Mouse (Mus musculus) embryonic fibroblast, embryonic 13.5 days (primary cell): ENCODE data around the gene Abo. TPM values are rescaled to one million over a fixed set of nuclear protein-coding genes. Genes with fewer than 3 reads are reported as not detected.

Experiments
- H3K27ac ChIP-seq: 2 replicates; pipeline ENCODE4 v1.5.1; 2012; ENCODE audit warnings: low read length, control low read depth, inconsistent platforms; ENCODE audit not compliant: insufficient read depth
- H3K4me1 ChIP-seq: 2 replicates; pipeline ENCODE4 v1.6.1; 2011; ENCODE audit warnings: low read length; ENCODE audit not compliant: control insufficient read depth, insufficient read depth
- H3K4me3 ChIP-seq: 2 replicates; pipeline ENCODE4 v1.5.1; 2011; ENCODE audit warnings: mild to moderate bottlenecking, control low read depth, low read length; ENCODE audit not compliant: insufficient read depth
- CTCF ChIP-seq: IDR thresholded peaks from 2 replicates; pipeline ENCODE4 v1.5.1; 2011; ENCODE audit warnings: mild to moderate bottlenecking, control low read depth, low read length, moderate library complexity, borderline replicate concordance; ENCODE audit not compliant: insufficient read depth
- POLR2A ChIP-seq: IDR thresholded peaks from 2 replicates; pipeline ENCODE4 v1.6.1; 2011; ENCODE audit warnings: low read depth, mild to moderate bottlenecking, control low read depth, low read length, moderate library complexity
- polyA plus RNA-seq: library from polyadenylated mRNA; stranded (reverse); fragments of >200 nt; gene quantifications from 2 replicates; pipeline ENCODE4 v1.2.4, GENCODE M21; 2011; ENCODE audit warnings: low read depth; ENCODE audit not compliant: missing spikeins, insufficient read length

The Abo gene
- polyA plus RNA-seq, 1 experiment: not detected

- no peak for TF ChIP-seq POLR2A
- TF ChIP-seq CTCF: no peak
- Histone ChIP-seq H3K4me1 (no peaks in the 10 kb centered on the region), H3K27ac (no peak overlapping the region), H3K4me3 (no peak overlapping the region)
These were observed 13.8 kb upstream of the Abo start for GRCm38 (mm10) chr2:26878571-26878970.

- Histone ChIP-seq H3K4me1 (no peaks in the 10 kb centered on the region), H3K4me3 (no peak overlapping the region), H3K27ac (no peak overlapping the region)
- no peak for TF ChIP-seq CTCF
- TF ChIP-seq POLR2A: no peak
These were observed 5.9 kb upstream of the Abo start for GRCm38 (mm10) chr2:26870666-26871065.

GRCm38 (mm10) chr2:26862856-26863255, 1.9 kb downstream of the Abo start:
- H3K4me3 ChIP-seq: no peak overlapping the region
- H3K4me1 ChIP-seq: no peaks in the 10 kb centered on the region
- TF ChIP-seq POLR2A (no peak), CTCF (no peak)

GRCm38 (mm10) chr2:26847706-26848105, 17.1 kb downstream of the Abo start:
- no peak overlapping the region for H3K27ac ChIP-seq
- no peaks in the 10 kb centered on the region for H3K4me1 ChIP-seq
- no peak for TF ChIP-seq CTCF
- no peak for TF ChIP-seq POLR2A
- no peak overlapping the region for H3K4me3 ChIP-seq

More at GRCm38 (mm10) chr2:26862856-26863255, 1.9 kb downstream of the Abo start:
- no peak overlapping the region for H3K27ac ChIP-seq

GRCm38 (mm10) chr2:26832478-26832877, 32.3 kb downstream of the Abo start:
- Histone ChIP-seq H3K4me1 (no peaks in the 10 kb centered on the region), H3K4me3 (no peak overlapping the region), H3K27ac (no peak overlapping the region)
- no peak for TF ChIP-seq CTCF
- no peak for TF ChIP-seq POLR2A

- Histone ChIP-seq H3K4me1 (no peaks in the 10 kb centered on the region), H3K4me3 (no peak overlapping the region), H3K27ac (no peak overlapping the region)
- TF ChIP-seq POLR2A: no peak
These were observed 36.7 kb downstream of the Abo start for GRCm38 (mm10) chr2:26828047-26828446.

GRCm38 (mm10) chr2:26827261-26827975, 37.4 kb downstream of the Abo start:
- TF ChIP-seq CTCF (no peak), POLR2A (no peak)
- no peak overlapping the region for H3K27ac ChIP-seq
- no peak overlapping the region for H3K4me3 ChIP-seq

More at GRCm38 (mm10) chr2:26827261-26827975, 37.4 kb downstream of the Abo start:
- no peaks in the 10 kb centered on the region for H3K4me1 ChIP-seq

Other genes with a start within 250 kb of the Abo start
- gene Fam69b, start 236.5 kb downstream of the Abo start, polyA plus RNA-seq: 12.0 and 16.3 TPM in 2 replicates
- not detected in 2 replicates for gene Lcn4, start 193.7 kb downstream of the Abo start, polyA plus RNA-seq
- 21.4 and 23.3 TPM in 2 replicates for gene Surf6, start 37.9 kb upstream of the Abo start, polyA plus RNA-seq
- gene Med22, start 45.7 kb upstream of the Abo start, polyA plus RNA-seq: 25.6 and 26.8 TPM in 2 replicates
- 448 and 480 TPM in 2 replicates for gene Rpl7a, start 45.8 kb upstream of the Abo start, polyA plus RNA-seq
- 29.3 and 33.6 TPM in 2 replicates for gene Surf2, start 51.4 kb upstream of the Abo start, polyA plus RNA-seq
- gene Surf1, start 51.6 kb upstream of the Abo start, polyA plus RNA-seq: 38.8 and 47.8 TPM in 2 replicates
- gene Surf4, start 68.9 kb upstream of the Abo start, polyA plus RNA-seq: 325 and 358 TPM in 2 replicates
- not detected in 2 replicates for gene Stkld1, start 69.1 kb upstream of the Abo start, polyA plus RNA-seq
- 44.3 and 48.8 TPM in 2 replicates for gene Rexo4, start 99.4 kb upstream of the Abo start, polyA plus RNA-seq
- gene Adamts13, start 108.4 kb upstream of the Abo start, polyA plus RNA-seq: not detected in 2 replicates
- 34.8 and 35.5 TPM in 2 replicates for gene Cacfd1, start 144.9 kb upstream of the Abo start, polyA plus RNA-seq
- 2.4 and 6.0 TPM in 2 replicates for gene Slc2a6, start 163.0 kb upstream of the Abo start, polyA plus RNA-seq
- gene Mymk, start 207.2 kb upstream of the Abo start, polyA plus RNA-seq: not detected in 2 replicates
- 0.17 and 0.95 TPM in 2 replicates for gene Adamtsl2, start 214.4 kb upstream of the Abo start, polyA plus RNA-seq